Mouse (Mus musculus): ENCODE measurements around the gene Cmtm1. TPM values are rescaled to one million over a fixed set of nuclear protein-coding genes. Genes with fewer than 3 reads are reported as not detected.

Cmtm1 gene
- polyA plus RNA-seq, 1 experiment, result not detected

GRCm38 (mm10) chr8:104247908-104248275 lies 62.1 kb downstream of the Cmtm1 start:
- Histone ChIP-seq H3K27me3 (replicated peaks) (no peaks in the 10 kb centered on the region), H3K36me3 (replicated peaks; ENCODE audit: low read length) (peaks cover 33% of the 10 kb centered on the region), H3K4me1 (peaks cover 56% of the 10 kb centered on the region), H3K4me3 (replicated peaks) (peak overlapping the region; percentile 96), H3K9me3 (no peaks in the 10 kb centered on the region)
- TF ChIP-seq FLI1 (IDR thresholded peaks at IDR 0.05; ENCODE audit: low read length) (no peak), GATA1 (IDR thresholded peaks at IDR 0.05; ENCODE audit: borderline replicate concordance, low read length) (no peak)

- TF ChIP-seq GATA1 (IDR thresholded peaks at IDR 0.05; ENCODE audit: borderline replicate concordance, low read length) (no peak), FLI1 (IDR thresholded peaks at IDR 0.05; ENCODE audit: low read length) (no peak)
- Histone ChIP-seq H3K36me3 (replicated peaks; ENCODE audit: low read length) (peaks cover 37% of the 10 kb centered on the region), H3K27me3 (replicated peaks) (no peaks in the 10 kb centered on the region), H3K9me3 (no peaks in the 10 kb centered on the region), H3K4me1 (peaks cover 61% of the 10 kb centered on the region), H3K4me3 (replicated peaks) (peak overlapping the region; percentile 96)
Observed at GRCm38 (mm10) chr8:104247054-104247907, 62.7 kb downstream of the Cmtm1 start.

GRCm38 (mm10) chr8:104246621-104247020 lies 63.3 kb downstream of the Cmtm1 start:
- Histone ChIP-seq H3K9me3 (no peaks in the 10 kb centered on the region), H3K4me3 (replicated peaks) (peak overlapping the region; percentile 96), H3K27me3 (replicated peaks) (no peaks in the 10 kb centered on the region), H3K4me1 (peaks cover 57% of the 10 kb centered on the region), H3K36me3 (replicated peaks; ENCODE audit: low read length) (peaks cover 44% of the 10 kb centered on the region)
- TF ChIP-seq FLI1 (IDR thresholded peaks at IDR 0.05; ENCODE audit: low read length) (no peak), GATA1 (IDR thresholded peaks at IDR 0.05; ENCODE audit: borderline replicate concordance, low read length) (no peak)

Other genes with a start within 250 kb of the Cmtm1 start
- 0.41 TPM in 2 replicates for gene Cdh5, start 208.5 kb downstream of the Cmtm1 start, polyA plus RNA-seq (2012; ENCODE audit: insufficient read depth, low replicate concordance)
- 1.5 TPM in 1 of 2 replicates, not detected in the other for gene Bean1, start 139.7 kb downstream of the Cmtm1 start, polyA plus RNA-seq (2012; ENCODE audit: insufficient read depth, low replicate concordance)
- 3.2 and 15.8 TPM in 2 replicates for gene Tk2, start 61.6 kb downstream of the Cmtm1 start, polyA plus RNA-seq (2012; ENCODE audit: insufficient read depth, low replicate concordance)
- gene Cklf, start 59.3 kb downstream of the Cmtm1 start, polyA plus RNA-seq (2012; ENCODE audit: insufficient read depth, low replicate concordance), result 5.9 TPM in 1 of 2 replicates, not detected in the other
- gene Cmtm2a, start 17.0 kb downstream of the Cmtm1 start, polyA plus RNA-seq (2012; ENCODE audit: insufficient read depth, low replicate concordance), result not detected in 2 replicates
- gene Gm45711, start 64 bp downstream of the Cmtm1 start, polyA plus RNA-seq (2012; ENCODE audit: insufficient read depth, low replicate concordance), result not detected in 2 replicates
- gene Gm11020, start 11.4 kb upstream of the Cmtm1 start, polyA plus RNA-seq (2012; ENCODE audit: insufficient read depth, low replicate concordance), result not detected in 2 replicates
- gene Cmtm2b, start 12.1 kb upstream of the Cmtm1 start, polyA plus RNA-seq (2012; ENCODE audit: insufficient read depth, low replicate concordance), result not detected in 2 replicates
- 64.5 and 65.4 TPM in 2 replicates for gene Cmtm3, start 29.3 kb upstream of the Cmtm1 start, polyA plus RNA-seq (2012; ENCODE audit: insufficient read depth, low replicate concordance)
- 0.69 and 1.2 TPM in 2 replicates for gene Cmtm4, start 85.7 kb upstream of the Cmtm1 start, polyA plus RNA-seq (2012; ENCODE audit: insufficient read depth, low replicate concordance)
- 5.1 and 12.1 TPM in 2 replicates for gene Dync1li2, start 132.9 kb upstream of the Cmtm1 start, polyA plus RNA-seq (2012; ENCODE audit: insufficient read depth, low replicate concordance)
- not detected in 2 replicates for gene Terb1, start 199.8 kb upstream of the Cmtm1 start, polyA plus RNA-seq (2012; ENCODE audit: insufficient read depth, low replicate concordance)
- gene Nae1, start 224.5 kb upstream of the Cmtm1 start, polyA plus RNA-seq (2012; ENCODE audit: insufficient read depth, low replicate concordance), result 1.5 TPM in 1 of 2 replicates, not detected in the other
- 1.1 and 8.2 TPM in 2 replicates for gene Car7, start 224.5 kb upstream of the Cmtm1 start, polyA plus RNA-seq (2012; ENCODE audit: insufficient read depth, low replicate concordance)